Mouse (Mus musculus): ENCODE measurements around the gene Trim62. TPM values are rescaled to one million over a fixed set of nuclear protein-coding genes. Genes with fewer than 3 reads are reported as not detected.
A peak's percentile ranks its signal among the peaks of the same experiment; 100 is the strongest.

Trim62 gene
- polyA plus RNA-seq, 1 experiment from 2014 or later = 9.4 TPM

DNA sequence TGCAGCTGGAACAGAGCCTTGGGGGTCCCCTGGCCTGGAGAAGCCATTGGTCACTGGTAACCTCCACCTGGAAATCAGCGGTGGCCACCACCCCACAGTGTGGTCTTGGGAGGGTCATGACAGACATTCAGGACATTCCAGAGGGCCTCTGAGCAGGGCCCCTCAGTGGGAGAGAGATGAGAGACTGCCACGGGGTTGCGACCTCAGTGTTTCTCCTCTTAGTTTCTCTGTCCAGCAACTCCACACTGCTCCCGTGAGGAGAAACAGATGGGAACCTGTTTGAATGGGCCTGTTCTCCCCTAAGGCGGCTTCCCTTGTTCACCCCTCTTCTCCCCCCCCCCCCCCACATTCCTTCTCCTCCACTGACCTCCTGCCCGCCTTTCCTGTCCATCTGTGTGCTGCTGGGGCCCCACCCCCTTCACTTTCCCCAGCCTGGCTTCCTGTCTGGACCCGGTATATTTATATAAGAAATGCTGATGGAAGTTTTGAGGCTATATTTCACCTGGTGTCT is 14.6 kb downstream of the Trim62 start:
- DNase-seq (ENCODE audit: low spot score) = peak; percentile 67
- Histone ChIP-seq H3K4me3 (ENCODE audit: low read depth, low read length) (no peak overlapping the region), H3K4me1 (replicated peaks; ENCODE audit: control insufficient read depth, insufficient read depth, low read length) (peaks cover 9% of the 10 kb centered on the region), H3K27me3 (ENCODE audit: control insufficient read depth, insufficient read depth, low read length) (peaks cover 3% of the 10 kb centered on the region; the same call in 1 of the 2 replicates), H3K27ac (ENCODE audit: low read depth, low read length) (no peak overlapping the region), H3K9me3 (ENCODE audit: control insufficient read depth, low read length) (no peaks in the 10 kb centered on the region), H3K4me2 (ENCODE audit: low read depth, low read length, severe bottlenecking) (no peak overlapping the region), H3K36me3 (ENCODE audit: control insufficient read depth, insufficient read depth, low read length) (no peaks in the 10 kb centered on the region), H3K9ac (ENCODE audit: low read length) (no peak overlapping the region)
- no peak for ATAC-seq (replicated peaks; ENCODE audit: low FRiP score)
- WGBS = 27% methylated on average over 6 of the region's 7 CpGs

DNA sequence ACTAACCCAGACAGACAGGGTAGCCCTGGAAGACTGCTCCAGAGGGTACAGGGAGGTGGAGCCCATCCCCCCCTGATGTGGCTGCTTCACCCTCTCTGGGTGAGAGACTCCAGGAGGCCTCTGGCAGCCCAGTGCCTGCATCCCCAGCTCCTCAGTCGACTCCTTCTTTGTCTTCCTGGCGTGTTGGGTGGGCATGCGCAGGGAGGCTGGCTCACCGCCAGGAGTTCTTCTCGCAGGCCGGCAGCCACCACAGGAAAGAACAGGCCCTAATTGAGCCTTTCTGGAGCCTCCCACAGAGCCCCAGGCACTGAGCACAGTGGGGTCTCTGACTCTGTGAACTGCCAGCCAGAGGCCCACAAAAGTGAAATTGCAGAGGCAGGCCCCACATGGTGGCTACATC is 16.0 kb downstream of the Trim62 start:
- 1% methylated on average over 6 of the region's 6 CpGs for WGBS

DNA sequence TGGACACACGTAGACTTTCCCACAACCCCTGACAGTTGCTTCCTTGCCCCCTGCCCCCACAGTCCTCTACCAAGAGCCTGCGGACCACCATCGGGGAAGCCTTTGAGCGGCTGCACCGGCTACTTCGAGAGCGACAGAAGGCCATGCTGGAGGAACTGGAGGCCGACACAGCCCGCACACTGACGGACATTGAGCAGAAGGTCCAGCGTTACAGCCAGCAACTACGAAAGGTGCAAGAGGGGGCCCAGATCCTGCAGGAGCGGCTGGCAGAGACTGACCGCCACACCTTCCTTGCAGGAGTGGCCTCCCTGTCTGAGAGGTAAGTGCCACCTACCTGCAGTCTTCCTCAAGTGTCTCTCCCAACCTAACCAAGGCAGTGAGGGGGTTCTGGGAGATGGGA is 17.1 kb downstream of the Trim62 start:
- no peak overlapping the region for H3K4me2 ChIP-seq (ENCODE audit: low read depth, low read length, severe bottlenecking)
- no peaks in the 10 kb centered on the region; the same call in 1 of the 2 replicates for H3K36me3 ChIP-seq (ENCODE audit: control insufficient read depth, insufficient read depth, low read length)
- 86% methylated on average over 14 of the region's 14 CpGs for WGBS
- DNase-seq (ENCODE audit: low spot score) = no peak
- peaks cover 3% of the 10 kb centered on the region; the same call in 1 of the 2 replicates for H3K27me3 ChIP-seq (ENCODE audit: control insufficient read depth, insufficient read depth, low read length)
- H3K9me3 ChIP-seq (ENCODE audit: control insufficient read depth, low read length) = no peaks in the 10 kb centered on the region
- no peak overlapping the region for H3K9ac ChIP-seq (ENCODE audit: low read length)
- H3K4me1 ChIP-seq (replicated peaks; ENCODE audit: control insufficient read depth, insufficient read depth, low read length) = peaks cover 11% of the 10 kb centered on the region
- H3K27ac ChIP-seq (ENCODE audit: low read depth, low read length) = no peak overlapping the region
- ATAC-seq (replicated peaks; ENCODE audit: low FRiP score) = no peak
- H3K4me3 ChIP-seq (ENCODE audit: low read depth, low read length) = no peak overlapping the region

More for the DNA sequence above, 16.0 kb downstream of the Trim62 start:
- Histone ChIP-seq H3K27ac (ENCODE audit: low read depth, low read length) (peak overlapping the region; percentile 85), H3K27me3 (ENCODE audit: control insufficient read depth, insufficient read depth, low read length) (peaks cover 3% of the 10 kb centered on the region; the same call in 1 of the 2 replicates), H3K4me1 (replicated peaks; ENCODE audit: control insufficient read depth, insufficient read depth, low read length) (peaks cover 11% of the 10 kb centered on the region), H3K4me3 (ENCODE audit: low read depth, low read length) (no peak overlapping the region), H3K4me2 (ENCODE audit: low read depth, low read length, severe bottlenecking) (no peak overlapping the region), H3K36me3 (ENCODE audit: control insufficient read depth, insufficient read depth, low read length) (no peaks in the 10 kb centered on the region; the same call in 1 of the 2 replicates), H3K9ac (ENCODE audit: low read length) (peak overlapping the region; percentile 46), H3K9me3 (ENCODE audit: control insufficient read depth, low read length) (no peaks in the 10 kb centered on the region)
- peak; percentile 92 for DNase-seq (ENCODE audit: low spot score)
- peak; percentile 87 for ATAC-seq (replicated peaks; ENCODE audit: low FRiP score)

DNA sequence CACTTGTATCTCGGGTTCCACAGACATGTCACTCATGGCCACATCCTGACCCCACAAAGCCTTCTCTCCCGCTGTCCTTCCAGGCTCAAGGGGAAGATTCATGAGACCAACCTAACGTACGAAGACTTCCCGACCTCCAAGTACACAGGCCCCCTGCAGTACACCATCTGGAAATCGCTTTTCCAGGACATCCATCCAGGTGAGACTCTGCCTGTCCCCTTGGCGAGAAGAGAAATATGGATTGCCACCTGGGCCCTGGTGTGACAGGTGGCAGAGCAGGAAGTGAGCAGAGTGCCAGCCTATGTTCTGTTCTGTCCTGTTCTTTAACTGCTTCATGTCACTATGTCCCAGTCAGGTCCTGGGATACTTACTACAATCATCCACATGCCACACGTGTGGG is 19.0 kb downstream of the Trim62 start:
- no peaks in the 10 kb centered on the region; the same call in 1 of the 2 replicates for H3K36me3 ChIP-seq (ENCODE audit: control insufficient read depth, insufficient read depth, low read length)
- no peak overlapping the region for H3K9ac ChIP-seq (ENCODE audit: low read length)
- H3K27me3 ChIP-seq (ENCODE audit: control insufficient read depth, insufficient read depth, low read length) = peaks cover 3% of the 10 kb centered on the region; the same call in 1 of the 2 replicates
- no peak overlapping the region for H3K4me3 ChIP-seq (ENCODE audit: low read depth, low read length)
- 88% methylated on average over 8 of the region's 8 CpGs for WGBS
- H3K4me2 ChIP-seq (ENCODE audit: low read depth, low read length, severe bottlenecking) = no peak overlapping the region
- peaks cover 11% of the 10 kb centered on the region for H3K4me1 ChIP-seq (replicated peaks; ENCODE audit: control insufficient read depth, insufficient read depth, low read length)
- DNase-seq (ENCODE audit: low spot score) = no peak
- H3K9me3 ChIP-seq (ENCODE audit: control insufficient read depth, low read length) = no peaks in the 10 kb centered on the region
- ATAC-seq (replicated peaks; ENCODE audit: low FRiP score) = no peak
- H3K27ac ChIP-seq (ENCODE audit: low read depth, low read length) = no peak overlapping the region

DNA sequence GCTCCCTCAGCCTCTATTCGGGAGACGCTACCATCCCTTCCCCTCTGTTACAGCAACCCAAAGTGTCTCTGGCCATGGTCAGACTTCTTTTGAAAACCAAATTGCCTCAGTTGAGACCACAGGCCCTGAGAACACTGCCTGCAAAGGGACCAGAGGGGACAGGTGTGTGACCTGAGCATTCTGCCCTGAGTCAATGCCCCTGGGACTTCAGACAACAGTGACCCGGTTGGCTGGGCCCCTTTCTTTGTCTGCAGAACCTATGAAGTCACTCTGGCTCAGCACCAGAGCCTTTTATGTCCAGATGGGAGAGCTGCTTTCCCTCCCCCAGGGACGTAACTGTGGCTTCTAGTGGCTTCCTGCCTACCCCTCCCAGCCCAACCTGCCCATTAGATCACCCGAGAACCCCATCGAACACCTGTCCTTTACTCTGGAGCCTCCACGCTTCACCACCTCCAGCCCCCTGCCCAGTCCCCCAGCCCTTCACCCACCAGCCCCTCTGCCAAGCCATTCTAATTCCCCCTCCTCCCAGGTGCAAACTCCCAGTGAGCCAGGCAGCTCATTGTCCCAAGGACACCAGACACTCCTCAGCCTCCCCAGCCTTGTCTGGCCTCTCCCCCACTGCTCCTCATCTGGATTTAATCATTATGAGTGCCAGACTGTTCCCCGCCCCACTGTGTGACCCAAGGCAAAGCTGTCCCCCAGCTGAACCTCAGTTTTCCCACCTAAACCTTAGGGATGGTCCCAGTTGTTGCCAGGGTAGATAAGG is 20.8 kb downstream of the Trim62 start:
- 56% methylated on average over 8 of the region's 8 CpGs for WGBS
- no peaks in the 10 kb centered on the region; the same call in 1 of the 2 replicates for H3K36me3 ChIP-seq (ENCODE audit: control insufficient read depth, insufficient read depth, low read length)
- peaks cover 3% of the 10 kb centered on the region; the same call in 1 of the 2 replicates for H3K27me3 ChIP-seq (ENCODE audit: control insufficient read depth, insufficient read depth, low read length)
- no peak overlapping the region for H3K4me3 ChIP-seq (ENCODE audit: low read depth, low read length)
- H3K4me1 ChIP-seq (replicated peaks; ENCODE audit: control insufficient read depth, insufficient read depth, low read length) = peaks cover 8% of the 10 kb centered on the region
- H3K9me3 ChIP-seq (ENCODE audit: control insufficient read depth, low read length) = no peaks in the 10 kb centered on the region
- H3K4me2 ChIP-seq (ENCODE audit: low read depth, low read length, severe bottlenecking) = no peak overlapping the region
- ATAC-seq (replicated peaks; ENCODE audit: low FRiP score) (no peak), DNase-seq (ENCODE audit: low spot score) (no peak)
- no peak overlapping the region for H3K27ac ChIP-seq (ENCODE audit: low read depth, low read length)
- H3K9ac ChIP-seq (ENCODE audit: low read length) = no peak overlapping the region

DNA sequence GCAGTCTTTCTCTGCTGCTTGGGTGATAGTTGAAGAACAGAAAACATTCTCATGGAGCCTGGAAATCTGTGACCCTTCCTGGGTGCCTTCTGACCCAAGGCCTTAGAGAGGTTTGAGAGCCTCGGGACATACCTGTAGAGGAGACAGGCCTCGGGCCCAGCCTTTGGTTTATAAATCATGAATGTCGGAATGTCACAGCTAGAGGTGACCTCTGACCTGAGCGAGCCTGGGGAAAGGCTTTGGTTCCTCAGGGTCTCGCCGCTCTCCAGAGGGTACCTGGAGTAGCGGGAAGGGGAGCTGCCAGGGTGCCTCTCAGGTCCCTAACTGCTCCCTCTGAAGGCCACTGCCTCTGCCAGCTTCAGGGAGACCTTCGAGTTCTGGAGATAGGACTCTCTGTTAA is 21.9 kb downstream of the Trim62 start:
- no peak for DNase-seq (ENCODE audit: low spot score)
- peaks cover 3% of the 10 kb centered on the region; the same call in 1 of the 2 replicates for H3K27me3 ChIP-seq (ENCODE audit: control insufficient read depth, insufficient read depth, low read length)
- ATAC-seq (replicated peaks; ENCODE audit: low FRiP score) = no peak
- no peaks in the 10 kb centered on the region for H3K9me3 ChIP-seq (ENCODE audit: control insufficient read depth, low read length)
- 28% methylated on average over 8 of the region's 8 CpGs for WGBS
- no peak overlapping the region for H3K4me2 ChIP-seq (ENCODE audit: low read depth, low read length, severe bottlenecking)
- no peaks in the 10 kb centered on the region; the same call in 1 of the 2 replicates for H3K36me3 ChIP-seq (ENCODE audit: control insufficient read depth, insufficient read depth, low read length)
- H3K4me3 ChIP-seq (ENCODE audit: low read depth, low read length) = no peak overlapping the region
- H3K9ac ChIP-seq (ENCODE audit: low read length) = no peak overlapping the region
- H3K27ac ChIP-seq (ENCODE audit: low read depth, low read length) = no peak overlapping the region
- H3K4me1 ChIP-seq (replicated peaks; ENCODE audit: control insufficient read depth, insufficient read depth, low read length) = peaks cover 6% of the 10 kb centered on the region

DNA sequence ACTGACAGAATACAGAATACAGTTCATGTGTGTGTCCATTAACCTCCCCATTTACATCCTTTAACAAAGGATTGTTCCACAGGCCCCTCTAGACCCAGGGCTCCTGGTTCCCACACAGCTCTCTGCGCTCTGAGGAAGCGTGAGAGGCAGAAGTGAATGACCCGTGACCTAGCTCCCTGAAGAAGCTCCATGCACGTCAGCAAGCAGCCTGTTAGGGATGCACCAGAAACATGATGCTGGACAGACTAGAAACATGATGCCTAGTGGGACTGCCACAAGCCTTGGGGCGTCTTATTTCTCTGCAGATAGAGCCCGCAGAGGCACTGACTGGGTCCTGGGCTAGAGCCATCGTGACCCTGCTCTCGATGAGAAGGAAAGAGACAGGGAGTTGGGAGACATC is 23.4 kb downstream of the Trim62 start:
- no peaks in the 10 kb centered on the region; the same call in 1 of the 2 replicates for H3K36me3 ChIP-seq (ENCODE audit: control insufficient read depth, insufficient read depth, low read length)
- H3K27ac ChIP-seq (ENCODE audit: low read depth, low read length) = no peak overlapping the region
- H3K9me3 ChIP-seq (ENCODE audit: control insufficient read depth, low read length) = no peaks in the 10 kb centered on the region
- ATAC-seq (replicated peaks; ENCODE audit: low FRiP score) = no peak
- H3K4me3 ChIP-seq (ENCODE audit: low read depth, low read length) = no peak overlapping the region
- 53% methylated on average over 8 of the region's 8 CpGs for WGBS
- DNase-seq (ENCODE audit: low spot score) = no peak
- no peak overlapping the region for H3K4me2 ChIP-seq (ENCODE audit: low read depth, low read length, severe bottlenecking)
- no peaks in the 10 kb centered on the region for H3K27me3 ChIP-seq (ENCODE audit: control insufficient read depth, insufficient read depth, low read length)
- H3K9ac ChIP-seq (ENCODE audit: low read length) = no peak overlapping the region
- peaks cover 5% of the 10 kb centered on the region for H3K4me1 ChIP-seq (replicated peaks; ENCODE audit: control insufficient read depth, insufficient read depth, low read length)

DNA sequence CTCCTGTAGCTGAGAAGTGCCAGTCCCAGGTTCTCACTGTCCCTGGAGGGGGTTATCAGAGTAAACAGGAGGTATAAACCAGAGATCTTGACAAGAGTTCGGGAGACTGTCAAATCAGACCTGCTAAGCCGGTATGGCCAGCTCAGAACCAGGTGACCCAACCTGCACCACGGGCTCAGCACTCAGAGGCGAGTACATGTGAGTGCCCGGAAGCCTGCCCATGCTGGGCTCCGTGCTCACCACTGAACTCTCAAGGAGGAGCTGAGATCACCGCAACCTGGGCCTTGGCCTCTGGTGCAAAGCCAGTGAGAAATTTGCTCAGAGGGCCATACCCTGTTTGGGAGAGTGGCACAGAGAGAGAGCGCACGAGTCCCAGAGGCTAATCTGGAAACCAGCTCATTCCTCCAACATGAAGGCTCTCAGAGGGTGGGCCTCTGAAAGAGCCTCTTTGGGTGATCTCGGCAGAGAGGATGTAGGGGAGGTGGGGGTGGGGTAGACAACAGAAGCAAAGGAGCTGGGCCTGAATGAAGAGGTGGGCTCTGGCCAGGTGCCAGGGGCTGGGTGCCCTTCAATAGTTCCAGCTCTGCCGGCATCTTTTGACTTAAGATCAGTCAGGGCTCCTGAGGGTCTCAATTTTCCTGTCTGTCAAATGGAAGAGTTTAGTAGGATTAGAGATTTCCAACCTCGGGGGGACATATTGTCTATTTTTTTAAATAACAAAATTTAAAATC is 24.0 kb downstream of the Trim62 start:
- H3K4me3 ChIP-seq (ENCODE audit: low read depth, low read length) = no peak overlapping the region
- no peaks in the 10 kb centered on the region for H3K27me3 ChIP-seq (ENCODE audit: control insufficient read depth, insufficient read depth, low read length)
- no peak overlapping the region for H3K27ac ChIP-seq (ENCODE audit: low read depth, low read length)
- H3K9ac ChIP-seq (ENCODE audit: low read length) = no peak overlapping the region
- H3K4me2 ChIP-seq (ENCODE audit: low read depth, low read length, severe bottlenecking) = no peak overlapping the region
- no peaks in the 10 kb centered on the region; the same call in 1 of the 2 replicates for H3K36me3 ChIP-seq (ENCODE audit: control insufficient read depth, insufficient read depth, low read length)
- WGBS = 73% methylated on average over 12 of the region's 12 CpGs
- no peak for ATAC-seq (replicated peaks; ENCODE audit: low FRiP score)
- no peaks in the 10 kb centered on the region for H3K9me3 ChIP-seq (ENCODE audit: control insufficient read depth, low read length)
- no peak for DNase-seq (ENCODE audit: low spot score)
- peaks cover 5% of the 10 kb centered on the region for H3K4me1 ChIP-seq (replicated peaks; ENCODE audit: control insufficient read depth, insufficient read depth, low read length)
